Mouse (Mus musculus): Measurements from ENCODE around the gene Slc40a1.

DNA sequence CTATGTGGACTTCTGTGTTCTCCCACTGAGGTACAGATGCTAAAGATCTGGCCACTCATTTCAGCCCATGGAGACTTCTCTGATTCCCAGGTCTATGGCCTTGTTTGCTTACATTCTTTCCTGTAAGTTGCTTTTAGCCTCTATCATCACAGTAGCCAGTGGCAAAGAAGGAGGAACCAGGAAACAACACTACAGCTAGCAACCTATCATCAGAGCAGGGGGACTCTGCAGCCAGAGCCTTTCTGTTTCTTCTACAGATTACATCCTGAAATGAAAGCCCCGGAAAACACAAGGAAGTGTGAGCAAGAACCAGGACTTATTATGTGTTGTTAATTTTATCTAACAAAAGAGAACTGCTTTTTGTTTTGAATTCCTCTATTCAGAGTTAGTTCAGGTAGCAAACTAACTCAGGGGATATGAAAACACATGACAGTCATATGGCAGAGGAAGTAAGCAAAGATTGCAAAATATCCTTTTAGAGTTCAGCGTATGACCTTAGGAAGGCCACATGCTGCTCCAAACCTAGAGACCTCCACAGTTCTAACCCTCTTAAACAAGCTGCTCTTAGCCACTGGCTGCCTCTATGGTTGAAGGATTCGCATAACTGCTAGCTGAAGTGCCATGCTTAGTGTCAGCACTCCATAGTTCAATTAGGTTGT is 57.7 kb downstream of the Slc40a1 start:
- no peak for TF ChIP-seq EP300 (IDR thresholded peaks at IDR 0.05; ENCODE audit: insufficient read depth, low read depth, low read length)
- no peak for TF ChIP-seq CTCF (IDR thresholded peaks at IDR 0.05; ENCODE audit: low read depth, low read length)

Data from ES-Bruce4 (cell line).